Mouse (Mus musculus): ENCODE results near the gene Snrpa. TPM values are rescaled to one million over a fixed set of nuclear protein-coding genes. Genes with fewer than 3 reads are reported as not detected.

The Snrpa gene
- polyA plus RNA-seq (2014; fragmentation: Illumina TruSeq; extraction: RNeasy Lipid Tissue Mini Kit (QIAGEN cat#74804)) = 6.0 TPM

DNA sequence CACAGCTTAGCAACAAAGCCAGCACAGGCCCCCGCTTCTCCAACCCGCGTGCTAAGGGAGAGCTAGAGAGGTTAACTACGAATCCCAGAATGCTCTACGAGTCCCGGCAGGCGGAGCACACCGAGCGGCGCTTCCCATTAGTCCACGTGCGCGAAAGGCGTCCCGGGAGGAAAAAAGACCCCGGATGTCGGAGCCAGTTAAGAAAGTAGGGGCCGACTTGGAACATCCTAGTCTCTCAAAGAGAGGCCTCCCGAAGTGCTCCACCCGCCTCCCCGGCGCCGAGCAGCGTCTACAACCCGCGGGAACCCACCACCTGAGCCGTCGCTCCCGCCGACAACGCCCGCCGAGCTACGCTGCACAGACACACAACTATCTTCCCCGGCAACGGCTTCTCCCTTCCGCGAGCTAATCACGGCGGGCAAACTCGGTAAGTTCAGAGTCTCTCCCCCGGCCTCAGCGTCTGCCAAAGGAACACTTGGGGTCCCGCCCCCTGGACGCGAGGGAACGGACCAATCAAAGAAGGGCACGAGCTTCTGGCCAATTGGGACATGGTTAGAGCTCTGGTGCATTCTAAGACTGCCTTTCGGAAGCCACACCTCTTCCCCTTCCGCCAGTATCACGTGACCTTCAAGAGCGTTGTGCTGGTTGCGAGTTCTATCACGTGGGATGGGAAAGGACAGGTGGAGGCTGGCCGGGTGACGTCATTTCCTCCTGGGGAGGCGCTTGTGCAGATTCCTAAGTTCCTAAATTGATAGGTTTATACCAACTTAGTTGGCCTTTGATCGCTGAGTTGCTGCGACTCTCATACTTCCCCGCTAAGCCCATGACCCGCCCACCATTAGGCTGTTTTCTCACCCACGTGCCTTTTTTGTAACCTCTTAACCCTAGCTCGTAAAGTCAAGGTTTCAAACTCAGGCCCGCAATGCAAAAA is at the start of gene Snrpa, which contains the start of gene BC024978:
Gene Snrpa, minus strand, starts transcription at position 591 of the 931 bp plus-strand sequence.
Gene BC024978, plus strand, starts transcription at position 101 of the 931 bp plus-strand sequence.

DNA sequence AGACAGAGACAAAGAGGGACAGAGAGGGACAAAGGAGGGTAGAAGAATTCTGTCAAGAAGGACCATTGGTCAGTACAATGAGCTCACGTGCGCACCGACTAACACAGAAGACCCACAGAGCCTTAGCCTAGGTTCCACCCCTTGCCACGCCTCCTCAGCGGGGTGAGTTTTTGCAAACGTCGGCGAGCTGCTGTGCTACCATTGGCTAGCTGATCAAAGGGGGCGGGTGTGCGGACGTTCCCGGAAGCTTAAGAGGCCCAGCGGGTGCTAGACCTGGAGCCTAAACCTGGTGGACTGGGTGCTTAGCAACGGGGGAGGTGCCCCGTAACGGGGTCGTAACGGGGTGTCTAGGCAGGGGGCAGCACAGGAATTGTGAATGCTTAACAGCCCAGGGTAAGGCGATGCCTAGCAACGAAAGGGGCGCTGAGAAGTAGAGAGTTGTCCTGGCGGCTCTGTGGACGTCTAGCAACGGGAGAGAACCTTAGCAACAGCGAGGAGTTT is 36.8 kb upstream of the Snrpa start, which contains the start of gene Coq8b:
Gene Coq8b, plus strand, starts transcription at position 243 of the 501 bp plus-strand sequence.

DNA sequence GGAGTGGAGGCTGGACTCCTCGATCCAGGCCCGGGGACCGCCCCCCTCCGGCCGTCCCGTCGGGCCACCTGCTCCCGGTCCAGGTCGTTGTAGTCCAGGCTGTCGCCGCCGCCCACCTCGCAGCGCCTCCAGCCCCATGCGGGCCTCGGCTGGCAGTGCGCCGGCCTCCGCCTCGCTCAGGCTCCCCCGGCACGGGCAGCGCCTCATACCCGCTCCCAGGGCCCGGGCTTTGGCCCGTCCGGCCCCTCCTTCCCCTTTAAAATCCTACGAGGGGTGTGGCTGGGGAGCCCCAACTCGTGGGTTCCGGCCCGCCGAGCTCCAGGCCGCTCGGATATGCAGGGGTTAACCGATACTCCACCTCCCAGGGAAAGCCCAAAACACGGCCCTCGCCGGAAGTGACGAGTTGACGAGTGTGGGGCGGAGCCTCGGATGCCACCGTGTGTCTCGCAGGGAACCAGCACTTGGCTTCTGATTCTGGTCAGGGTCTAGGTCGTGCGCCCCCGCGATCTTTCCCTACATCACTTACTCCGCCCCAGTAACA is 32.3 kb upstream of the Snrpa start, which contains the start of gene Itpkc:
Gene Itpkc, minus strand, starts transcription at position 381 of the 541 bp plus-strand sequence.

GRCm38 (mm10) chr7:27180837-27181695 is 15.0 kb downstream of the Snrpa start, which contains the start of the genes Gm21983 and Mia:
Gene Gm21983, minus strand, starts transcription at chr7:27181086.
Gene Mia, minus strand, starts transcription at chr7:27181157.

GRCm38 (mm10) chr7:27178324-27179216 is 17.5 kb downstream of the Snrpa start, which contains the start of gene Rab4b:
Gene Rab4b, minus strand, starts transcription at chr7:27178896.

DNA sequence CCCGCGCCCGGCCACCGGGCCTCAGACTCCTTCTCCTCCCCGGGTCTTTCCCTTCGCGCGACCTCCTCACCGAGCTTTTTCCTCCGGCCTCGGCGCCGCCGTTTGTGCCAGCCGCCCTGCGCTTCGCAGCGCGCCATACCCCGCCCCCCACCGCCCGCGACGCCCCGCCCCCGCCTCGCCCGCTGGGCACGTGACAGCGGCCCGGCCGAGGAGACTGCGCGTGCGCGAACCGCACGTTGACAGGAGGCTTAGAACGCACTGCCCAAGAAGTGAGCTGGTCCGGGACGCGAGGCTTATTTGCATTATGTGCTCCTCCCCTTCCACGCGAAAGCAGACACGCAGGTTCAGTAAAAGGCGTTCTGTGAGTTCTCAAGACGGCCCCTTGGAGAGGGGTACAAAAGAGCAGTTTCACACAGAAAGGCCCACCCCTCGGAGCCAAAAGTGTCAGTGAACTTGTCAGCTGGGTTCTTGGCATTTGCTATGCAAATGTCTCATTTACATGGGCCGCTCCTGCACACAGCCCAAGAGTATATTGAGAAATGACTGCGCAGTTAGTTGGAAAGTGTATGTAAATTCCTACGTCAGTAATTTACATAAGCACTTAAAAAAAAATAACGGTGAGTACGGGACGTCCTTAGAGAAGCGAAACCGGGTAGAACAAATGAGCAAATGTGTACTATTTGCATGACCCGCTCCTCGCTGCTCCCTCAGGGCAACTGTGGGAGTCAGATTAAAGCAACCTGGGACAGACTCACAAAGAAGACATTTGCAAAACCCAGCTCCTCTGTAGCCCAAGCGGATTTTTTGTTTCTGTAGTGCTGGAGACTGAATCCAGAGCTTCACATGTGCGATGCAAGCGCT is 29.2 kb downstream of the Snrpa start, which contains the start of gene Egln2:
Gene Egln2, minus strand, starts transcription at position 189 of the 861 bp plus-strand sequence.

GRCm38 (mm10) chr7:27153205-27153764 is 42.8 kb downstream of the Snrpa start, which contains the start of gene Cyp2t4:
Gene Cyp2t4, plus strand, starts transcription at chr7:27153714.

Other genes starting within 250 kb of the Snrpa start
- not detected for gene Cyp2a12, start 167.2 kb downstream of the Snrpa start, polyA plus RNA-seq (2014; fragmentation: Illumina TruSeq; extraction: RNeasy Lipid Tissue Mini Kit (QIAGEN cat#74804))
- 1.7 TPM for gene Cyp2f2, start 76.4 kb downstream of the Snrpa start, polyA plus RNA-seq (2014; fragmentation: Illumina TruSeq; extraction: RNeasy Lipid Tissue Mini Kit (QIAGEN cat#74804))
- not detected for gene Cyp2t4, start 42.6 kb downstream of the Snrpa start, polyA plus RNA-seq (2014; fragmentation: Illumina TruSeq; extraction: RNeasy Lipid Tissue Mini Kit (QIAGEN cat#74804))
- gene Egln2, start 29.5 kb downstream of the Snrpa start, polyA plus RNA-seq (2014; fragmentation: Illumina TruSeq; extraction: RNeasy Lipid Tissue Mini Kit (QIAGEN cat#74804)) = 2.4 TPM
- gene Rab4b, start 17.4 kb downstream of the Snrpa start, polyA plus RNA-seq (2014; fragmentation: Illumina TruSeq; extraction: RNeasy Lipid Tissue Mini Kit (QIAGEN cat#74804)) = 1.2 TPM
- gene Gm21983, start 15.2 kb downstream of the Snrpa start, polyA plus RNA-seq (2014; fragmentation: Illumina TruSeq; extraction: RNeasy Lipid Tissue Mini Kit (QIAGEN cat#74804)) = not detected
- not detected for gene Mia, start 15.1 kb downstream of the Snrpa start, polyA plus RNA-seq (2014; fragmentation: Illumina TruSeq; extraction: RNeasy Lipid Tissue Mini Kit (QIAGEN cat#74804))
- 7.6 TPM for gene BC024978, start 490 bp downstream of the Snrpa start, polyA plus RNA-seq (2014; fragmentation: Illumina TruSeq; extraction: RNeasy Lipid Tissue Mini Kit (QIAGEN cat#74804))
- 0.48 TPM for gene Itpkc, start 32.4 kb upstream of the Snrpa start, polyA plus RNA-seq (2014; fragmentation: Illumina TruSeq; extraction: RNeasy Lipid Tissue Mini Kit (QIAGEN cat#74804))
- gene Coq8b, start 36.8 kb upstream of the Snrpa start, polyA plus RNA-seq (2014; fragmentation: Illumina TruSeq; extraction: RNeasy Lipid Tissue Mini Kit (QIAGEN cat#74804)) = 0.68 TPM
- gene Numbl, start 62.2 kb upstream of the Snrpa start, polyA plus RNA-seq (2014; fragmentation: Illumina TruSeq; extraction: RNeasy Lipid Tissue Mini Kit (QIAGEN cat#74804)) = 0.51 TPM
- not detected for gene Ltbp4, start 141.4 kb upstream of the Snrpa start, polyA plus RNA-seq (2014; fragmentation: Illumina TruSeq; extraction: RNeasy Lipid Tissue Mini Kit (QIAGEN cat#74804))
- 0.54 TPM for gene Shkbp1, start 159.7 kb upstream of the Snrpa start, polyA plus RNA-seq (2014; fragmentation: Illumina TruSeq; extraction: RNeasy Lipid Tissue Mini Kit (QIAGEN cat#74804))
- not detected for gene Gm20479, start 161.1 kb upstream of the Snrpa start, polyA plus RNA-seq (2014; fragmentation: Illumina TruSeq; extraction: RNeasy Lipid Tissue Mini Kit (QIAGEN cat#74804))

Data from ovary, adult 10 weeks (tissue).